Mouse (Mus musculus): ENCODE data around the gene H2al1b.
"Not testable (repeated sequence)": the region's sequence is repeated elsewhere in the genome, so short reads cannot be mapped to it uniquely, and the experiment has no call there.

H2al1b gene

DNA sequence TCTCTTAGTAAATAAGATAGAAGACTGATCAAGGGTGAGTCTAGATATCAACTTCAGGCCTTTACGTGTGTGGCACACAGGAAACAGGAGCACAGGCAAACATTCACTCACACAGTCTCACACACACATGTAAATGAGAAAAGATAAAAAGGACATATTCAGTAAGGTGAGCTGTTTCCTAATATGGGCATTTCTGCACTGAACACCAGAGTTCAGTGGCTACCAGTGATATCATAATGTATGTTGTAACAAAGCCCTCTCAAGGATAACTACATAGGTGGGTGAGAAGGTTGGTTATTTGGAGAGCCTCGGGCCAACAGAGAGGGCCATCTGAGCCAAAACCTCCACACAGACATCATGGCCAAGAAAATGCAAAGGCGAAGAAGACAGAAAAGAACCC is at the start of gene H2al1b:
TSS of gene H2al1b (plus strand) at position 301 of the 400 bp plus-strand sequence.
- not testable (repeated sequence) for DNase-seq (ENCODE audit: low read depth, low spot score)

GRCm38 (mm10) chrX:11254062-11254461 is 48.2 kb upstream of the H2al1b start:
- no peak for DNase-seq (ENCODE audit: low read depth, low spot score)

DNA sequence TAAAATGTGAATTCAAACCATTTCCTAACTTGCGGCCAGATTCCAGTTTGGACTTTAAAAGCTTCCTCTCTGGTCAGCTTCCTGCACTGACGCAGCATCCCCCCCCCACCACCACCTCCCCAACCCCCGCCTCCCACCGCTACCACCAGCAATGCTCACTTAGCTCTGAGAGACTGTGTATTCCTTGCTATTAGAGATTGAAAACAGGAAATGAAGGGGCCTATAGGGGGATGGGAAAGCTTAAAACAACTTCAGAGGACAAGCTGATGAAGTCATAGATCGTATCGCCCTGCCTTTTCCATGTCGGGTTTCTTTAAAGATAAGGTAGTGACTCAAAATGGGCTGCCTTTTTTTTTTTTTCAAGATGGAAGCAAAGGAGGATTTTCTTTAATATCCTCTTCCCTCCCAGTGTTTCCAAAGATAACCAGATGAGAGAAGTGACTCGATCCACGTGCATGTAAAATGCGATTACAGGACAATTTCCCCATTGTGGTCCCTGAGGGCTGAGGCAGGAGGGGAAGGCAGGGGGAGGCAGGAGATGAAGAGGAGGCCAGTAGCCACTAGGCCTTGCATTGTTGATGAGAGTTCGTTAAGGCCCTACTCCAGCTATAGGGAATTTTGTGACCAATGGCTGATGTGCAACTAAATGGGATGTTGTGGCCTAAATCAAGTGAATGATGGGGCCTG is 47.6 kb upstream of the H2al1b start:
- DNase-seq (ENCODE audit: low read depth, low spot score): no peak

- DNase-seq (ENCODE audit: low read depth, low spot score): no peak
Observed at GRCm38 (mm10) chrX:11255564-11256360, 46.5 kb upstream of the H2al1b start.

DNA sequence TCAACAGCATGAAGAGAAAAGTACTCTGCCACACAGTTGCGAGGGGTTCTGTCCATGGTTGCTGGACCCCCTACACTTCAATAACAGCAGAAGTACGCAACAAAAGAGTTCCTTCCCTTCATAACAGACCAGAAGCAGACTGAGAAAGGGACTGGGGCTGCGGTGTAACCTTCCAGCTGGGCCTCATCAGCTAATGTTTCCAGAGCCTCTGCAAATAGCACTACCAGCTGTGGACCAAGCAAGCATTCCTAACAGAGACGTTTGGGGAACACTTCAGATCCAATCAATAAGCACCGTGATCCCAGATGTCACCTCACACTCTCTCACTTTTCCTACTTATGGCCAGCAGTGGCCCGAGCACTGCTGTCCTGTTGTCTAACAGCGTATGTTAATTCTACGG is 37.3 kb upstream of the H2al1b start:
- DNase-seq (ENCODE audit: low read depth, low spot score): no peak

GRCm38 (mm10) chrX:11267791-11268190 is 34.4 kb upstream of the H2al1b start:
- no peak for DNase-seq (ENCODE audit: low read depth, low spot score)

GRCm38 (mm10) chrX:11269074-11269473 is 33.2 kb upstream of the H2al1b start:
- no peak for DNase-seq (ENCODE audit: low read depth, low spot score)

GRCm38 (mm10) chrX:11273190-11273589 is 29.0 kb upstream of the H2al1b start:
- DNase-seq (ENCODE audit: low read depth, low spot score): no peak

GRCm38 (mm10) chrX:11277083-11277482 is 25.1 kb upstream of the H2al1b start:
- no peak for DNase-seq (ENCODE audit: low read depth, low spot score)

DNA sequence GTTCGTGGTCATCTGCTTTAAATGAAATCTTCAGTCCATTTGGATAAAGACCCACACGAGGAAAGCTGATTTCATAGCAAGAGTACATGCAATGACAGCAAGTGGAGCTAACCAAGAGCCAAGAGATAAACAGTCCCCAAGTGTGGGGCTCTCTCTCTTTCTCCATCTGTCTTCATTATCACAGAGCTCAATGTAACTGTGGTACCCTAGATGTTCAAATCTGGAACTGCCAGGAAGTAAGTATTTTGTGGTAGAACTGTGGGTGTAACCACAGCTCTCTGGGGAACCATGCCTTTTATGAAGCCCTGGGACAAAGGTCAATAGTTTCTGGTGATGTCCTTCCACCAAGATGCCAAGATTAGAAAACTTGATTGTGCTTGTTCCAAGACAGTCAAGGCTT is 21.5 kb upstream of the H2al1b start:
- DNase-seq (ENCODE audit: low read depth, low spot score): no peak

- peak; percentile 2 for DNase-seq (ENCODE audit: low read depth, low spot score)
Observed at GRCm38 (mm10) chrX:11288306-11288882, 13.8 kb upstream of the H2al1b start.

DNA sequence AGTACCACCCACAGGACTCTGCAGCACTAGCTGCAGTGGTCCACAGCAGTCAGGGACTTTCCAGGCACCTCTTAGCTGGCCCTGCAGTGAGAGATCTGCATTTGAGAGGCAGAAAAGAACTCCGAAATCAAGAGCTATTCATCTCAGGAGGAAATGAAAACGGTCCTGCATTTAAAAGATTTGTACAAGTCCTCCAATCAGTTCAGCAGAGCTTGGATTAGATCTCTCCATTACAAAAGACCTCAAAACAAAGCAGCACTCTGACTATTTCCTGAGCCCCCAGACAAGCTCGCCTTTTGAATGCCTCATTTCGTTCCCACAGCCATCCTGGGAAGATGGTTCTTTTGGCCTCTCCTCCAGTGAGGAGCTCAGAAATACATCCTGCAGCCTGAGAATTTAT is 13.0 kb upstream of the H2al1b start:
- DNase-seq (ENCODE audit: low read depth, low spot score): peak; percentile 70

- DNase-seq (ENCODE audit: low read depth, low spot score): not testable (repeated sequence)
Observed at GRCm38 (mm10) chrX:11298957-11299356, 3.3 kb upstream of the H2al1b start, which contains the start of gene H2al1a. Gene H2al1a (plus strand): TSS chrX:11299257.

DNA sequence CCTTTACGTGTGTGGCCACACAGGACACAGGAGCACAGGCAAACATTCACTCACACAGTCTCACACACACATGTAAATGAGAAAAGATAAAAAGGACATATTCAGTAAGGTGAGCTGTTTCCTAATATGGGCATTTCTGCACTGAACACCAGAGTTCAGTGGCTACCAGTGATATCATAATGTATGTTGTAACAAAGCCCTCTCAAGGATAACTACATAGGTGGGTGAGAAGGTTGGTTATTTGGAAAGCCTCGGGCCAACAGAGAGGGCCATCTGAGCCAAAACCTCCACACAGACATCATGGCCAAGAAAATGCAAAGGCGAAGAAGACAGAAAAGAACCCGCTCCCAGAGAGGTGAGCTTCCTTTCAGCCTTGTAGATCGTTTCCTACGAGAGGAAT is 3.1 kb downstream of the H2al1b start, which contains the start of gene H2al1c:
TSS of gene H2al1c (plus strand) at position 301 of the 400 bp plus-strand sequence.
- DNase-seq (ENCODE audit: low read depth, low spot score): not testable (repeated sequence)

- not testable (repeated sequence) for DNase-seq (ENCODE audit: low read depth, low spot score)
Observed at GRCm38 (mm10) chrX:11308524-11308923, 6.3 kb downstream of the H2al1b start, which contains the start of gene H2al1d. Gene H2al1d (plus strand): TSS chrX:11308824.

DNA sequence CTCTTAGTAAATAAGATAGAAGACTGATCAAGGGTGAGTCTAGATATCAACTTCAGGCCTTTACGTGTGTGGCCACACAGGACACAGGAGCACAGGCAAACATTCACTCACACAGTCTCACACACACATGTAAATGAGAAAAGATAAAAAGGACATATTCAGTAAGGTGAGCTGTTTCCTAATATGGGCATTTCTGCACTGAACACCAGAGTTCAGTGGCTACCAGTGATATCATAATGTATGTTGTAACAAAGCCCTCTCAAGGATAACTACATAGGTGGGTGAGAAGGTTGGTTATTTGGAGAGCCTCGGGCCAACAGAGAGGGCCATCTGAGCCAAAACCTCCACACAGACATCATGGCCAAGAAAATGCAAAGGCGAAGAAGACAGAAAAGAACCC is 9.4 kb downstream of the H2al1b start, which contains the start of gene H2al1e:
TSS of gene H2al1e (plus strand) at position 301 of the 400 bp plus-strand sequence.
- not testable (repeated sequence) for DNase-seq (ENCODE audit: low read depth, low spot score)

GRCm38 (mm10) chrX:11314858-11315257 is 12.6 kb downstream of the H2al1b start, which contains the start of gene H2al1f:
Gene H2al1f (plus strand): TSS chrX:11315158.
- DNase-seq (ENCODE audit: low read depth, low spot score): not testable (repeated sequence)

DNA sequence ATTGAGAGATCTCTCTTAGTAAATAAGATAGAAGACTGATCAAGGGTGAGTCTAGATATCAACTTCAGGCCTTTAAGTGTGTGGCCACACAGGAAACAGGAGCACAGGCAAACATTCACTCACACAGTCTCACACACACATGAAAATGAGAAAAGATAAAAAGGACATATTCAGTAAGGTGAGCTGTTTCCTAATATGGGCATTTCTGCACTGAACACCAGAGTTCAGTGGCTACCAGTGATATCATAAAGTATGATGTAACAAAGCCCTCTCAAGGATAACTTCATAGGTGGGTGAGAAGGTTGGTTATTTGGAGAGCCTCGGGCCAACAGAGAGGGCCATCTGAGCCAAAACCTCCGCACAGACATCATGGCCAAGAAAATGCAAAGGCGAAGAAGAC is 15.7 kb downstream of the H2al1b start, which contains the start of gene H2al1g:
TSS of gene H2al1g (plus strand) at position 301 of the 400 bp plus-strand sequence.
- DNase-seq (ENCODE audit: low read depth, low spot score): not testable (repeated sequence)

DNA sequence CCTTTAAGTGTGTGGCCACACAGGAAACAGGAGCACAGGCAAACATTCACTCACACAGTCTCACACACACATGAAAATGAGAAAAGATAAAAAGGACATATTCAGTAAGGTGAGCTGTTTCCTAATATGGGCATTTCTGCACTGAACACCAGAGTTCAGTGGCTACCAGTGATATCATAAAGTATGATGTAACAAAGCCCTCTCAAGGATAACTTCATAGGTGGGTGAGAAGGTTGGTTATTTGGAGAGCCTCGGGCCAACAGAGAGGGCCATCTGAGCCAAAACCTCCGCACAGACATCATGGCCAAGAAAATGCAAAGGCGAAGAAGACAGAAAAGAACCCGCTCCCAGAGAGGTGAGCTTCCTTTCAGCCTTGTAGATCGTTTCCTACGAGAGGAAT is 19.0 kb downstream of the H2al1b start, which contains the start of gene H2al1h:
TSS of gene H2al1h (plus strand) at position 301 of the 400 bp plus-strand sequence.
- not testable (repeated sequence) for DNase-seq (ENCODE audit: low read depth, low spot score)

DNA sequence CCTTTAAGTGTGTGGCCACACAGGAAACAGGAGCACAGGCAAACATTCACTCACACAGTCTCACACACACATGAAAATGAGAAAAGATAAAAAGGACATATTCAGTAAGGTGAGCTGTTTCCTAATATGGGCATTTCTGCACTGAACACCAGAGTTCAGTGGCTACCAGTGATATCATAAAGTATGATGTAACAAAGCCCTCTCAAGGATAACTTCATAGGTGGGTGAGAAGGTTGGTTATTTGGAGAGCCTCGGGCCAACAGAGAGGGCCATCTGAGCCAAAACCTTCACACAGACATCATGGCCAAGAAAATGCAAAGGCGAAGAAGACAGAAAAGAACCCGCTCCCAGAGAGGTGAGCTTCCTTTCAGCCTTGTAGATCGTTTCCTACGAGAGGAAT is 22.1 kb downstream of the H2al1b start, which contains the start of gene H2al1i:
TSS of gene H2al1i (plus strand) at position 301 of the 400 bp plus-strand sequence.
- DNase-seq (ENCODE audit: low read depth, low spot score): not testable (repeated sequence)

- DNase-seq (ENCODE audit: low read depth, low spot score): not testable (repeated sequence)
Observed at GRCm38 (mm10) chrX:11327522-11327921, 25.3 kb downstream of the H2al1b start, which contains the start of gene H2al1j. Gene H2al1j (plus strand): TSS chrX:11327822.

GRCm38 (mm10) chrX:11345762-11346161 is 43.5 kb downstream of the H2al1b start:
- DNase-seq (ENCODE audit: low read depth, low spot score): no peak

Data from ES-CJ7 (cell line).